Mouse (Mus musculus): Measurements from ENCODE around the gene Dgat2. TPM values are rescaled to one million over a fixed set of nuclear protein-coding genes. Genes with fewer than 3 reads are reported as not detected.

Dgat2 gene
- total RNA-seq, 2 experiments from 2014 or later: 32.9 to 69.4 TPM

DNA sequence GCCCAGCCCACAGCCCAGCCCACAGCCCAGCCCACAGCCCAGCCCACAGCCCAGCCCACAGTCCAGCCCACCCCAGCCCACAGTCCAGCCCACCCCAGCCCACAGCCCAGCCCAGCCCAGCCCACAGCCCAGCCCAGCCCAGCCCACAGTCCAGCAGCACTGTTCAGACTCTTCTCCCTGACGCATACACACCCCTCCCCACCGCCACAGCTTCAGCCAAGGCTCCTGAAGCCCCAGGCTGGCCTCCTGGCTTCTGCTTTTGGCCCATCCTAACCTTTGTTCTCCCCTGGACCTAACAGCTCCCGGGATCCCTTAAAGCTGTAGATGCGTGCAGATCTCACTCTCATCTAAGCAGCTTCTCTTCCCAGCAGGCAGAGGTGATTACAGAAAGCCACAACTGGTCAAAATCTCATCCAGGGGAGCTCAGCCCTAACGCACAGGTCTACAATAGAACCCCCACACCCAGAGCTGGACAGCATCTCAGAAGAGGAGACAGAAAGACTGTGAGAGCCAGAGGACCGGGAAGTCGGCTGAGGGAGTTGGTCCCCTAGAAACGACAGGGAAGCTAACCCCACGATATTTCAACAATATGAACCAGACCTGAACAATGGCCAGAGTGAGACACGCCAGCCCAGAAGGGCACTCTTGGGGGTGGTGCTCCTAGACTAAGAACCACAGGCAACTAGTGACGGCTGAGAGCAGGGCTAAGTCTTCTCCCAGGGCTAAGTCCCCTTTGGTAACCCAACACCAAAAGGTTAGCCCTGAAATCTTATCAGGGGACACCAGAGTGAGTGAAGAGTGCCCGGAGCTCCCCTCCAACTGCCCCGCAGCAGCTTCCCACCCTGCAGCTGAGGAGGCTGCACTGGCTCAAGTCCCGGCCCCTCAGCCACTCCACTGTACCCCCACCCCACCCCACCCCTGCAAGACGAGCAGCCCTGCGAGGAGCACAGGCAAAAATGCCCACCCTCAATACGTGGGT lies 26.9 kb downstream of the Dgat2 start:
- TF ChIP-seq CTCF (IDR thresholded peaks at IDR 0.05): no peak
- Histone ChIP-seq H3K27ac (peak overlapping the region; percentile 16; the same call in 1 of the 2 replicates), H3K4me3 (peak overlapping the region; percentile 39)
- DNase-seq: peak; percentile 56
- intact Hi-C loops (cut with DNase I): no loop called here

DNA sequence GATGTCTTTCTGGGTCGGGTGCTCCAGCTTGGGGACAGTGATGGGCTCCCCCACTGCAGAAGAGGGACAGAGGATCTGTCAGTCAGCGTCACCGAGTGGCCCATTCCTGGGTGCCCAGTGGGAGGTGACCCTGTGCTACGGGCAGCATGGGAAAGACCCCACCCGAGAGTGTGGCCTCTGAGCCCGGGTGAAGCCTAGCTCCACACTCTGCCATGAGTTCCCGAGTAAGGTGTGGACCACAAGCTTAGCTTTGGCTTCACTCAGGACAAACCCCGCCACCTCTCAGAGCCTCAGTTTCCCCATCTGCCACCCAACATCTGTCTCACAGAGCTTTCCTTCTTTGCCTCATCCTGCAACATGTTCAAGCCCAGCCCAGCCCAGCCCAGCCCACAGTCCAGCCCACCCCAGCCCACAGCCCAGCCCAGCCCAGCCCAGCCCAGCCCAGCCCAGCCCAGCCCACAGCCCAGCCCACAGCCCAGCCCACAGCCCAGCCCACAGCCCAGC lies 27.8 kb downstream of the Dgat2 start:
- intact Hi-C loops (cut with DNase I): loop anchor here (5.0 kb wide), 1 partner anchor 73 kb away; no protein-coding TSS in a partner anchor
- DNase-seq: no peak
- TF ChIP-seq CTCF (IDR thresholded peaks at IDR 0.05): no peak
- H3K27ac ChIP-seq: no peak overlapping the region; the same call in 1 of the 2 replicates
- H3K4me3 ChIP-seq: no peak overlapping the region

DNA sequence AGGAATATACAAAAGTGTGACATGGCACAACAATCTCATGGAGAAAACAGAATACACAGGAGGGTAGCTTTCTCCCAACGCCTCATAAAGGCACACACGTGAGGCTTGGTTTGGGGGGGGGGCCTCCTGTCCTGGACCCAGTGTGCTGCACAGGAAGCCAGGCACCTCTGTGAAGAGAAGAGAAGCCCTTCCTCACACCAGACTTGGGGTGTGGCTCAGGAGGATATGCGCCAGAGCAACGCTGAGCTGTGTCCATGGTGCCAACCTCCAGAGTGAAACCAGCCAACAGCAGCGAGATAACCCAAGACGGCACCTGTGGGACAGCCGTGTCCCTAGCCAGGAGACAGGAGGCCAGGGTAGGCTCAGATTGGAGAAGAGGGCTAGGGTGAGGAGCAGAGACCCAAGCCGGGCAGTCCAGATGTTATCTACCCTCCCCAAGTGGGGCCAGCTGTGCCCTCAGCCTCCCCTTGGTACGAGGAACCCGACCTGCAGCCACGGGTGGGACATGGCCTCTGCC lies 28.8 kb downstream of the Dgat2 start:
- Histone ChIP-seq H3K4me3 (no peak overlapping the region), H3K27ac (no peak overlapping the region)
- DNase-seq: no peak
- intact Hi-C loops (cut with DNase I): loop anchor here (5.0 kb wide), 1 partner anchor 74 kb away; no protein-coding TSS in a partner anchor
- no peak for TF ChIP-seq CTCF (IDR thresholded peaks at IDR 0.05)

DNA sequence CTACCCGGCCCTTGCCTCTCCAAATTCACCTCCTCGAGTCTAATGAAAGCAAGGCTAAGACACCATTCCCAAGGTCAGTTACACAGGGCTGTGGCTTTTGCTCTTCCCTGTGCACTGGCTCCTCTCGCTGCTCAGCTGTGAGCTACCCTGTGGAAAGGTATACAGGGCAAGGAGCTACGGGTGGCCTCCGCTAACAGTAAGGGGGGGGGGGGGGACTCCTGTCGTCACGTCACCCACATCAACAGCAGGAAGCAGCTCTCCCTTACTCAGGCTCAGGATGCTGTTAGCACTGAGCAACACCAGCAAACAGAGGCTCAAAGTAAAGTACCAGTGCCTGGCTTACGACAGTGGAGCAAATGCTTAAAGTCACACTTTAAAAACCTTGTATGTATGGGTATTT lies 29.8 kb downstream of the Dgat2 start:
- H3K27ac ChIP-seq: no peak overlapping the region
- no peak for TF ChIP-seq CTCF (IDR thresholded peaks at IDR 0.05)
- DNase-seq: no peak
- H3K4me3 ChIP-seq: no peak overlapping the region
- intact Hi-C loops (cut with DNase I): loop anchor here (5.0 kb wide), 1 partner anchor 75 kb away; no protein-coding TSS in a partner anchor

DNA sequence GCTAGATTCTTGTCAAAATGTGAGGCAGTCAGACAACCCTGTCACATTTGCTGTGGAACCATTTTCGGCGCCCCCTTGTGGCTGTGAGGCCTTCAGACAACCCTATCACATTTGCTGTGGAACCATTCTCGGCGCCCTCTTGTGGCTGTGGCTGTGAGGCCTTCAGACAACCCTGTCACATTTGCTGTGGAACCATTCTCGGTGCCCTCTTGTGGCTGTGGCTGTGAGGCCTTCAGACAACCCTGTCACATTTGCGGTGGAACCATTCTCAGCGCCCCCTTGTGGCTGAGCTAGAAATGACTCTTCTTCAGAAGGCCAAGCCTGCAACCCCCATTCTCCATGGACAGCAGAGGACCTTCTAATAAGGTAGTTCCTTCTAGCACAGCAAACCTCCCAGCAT lies 31.2 kb downstream of the Dgat2 start:
- Histone ChIP-seq H3K27ac (peak overlapping the region; percentile 32; the same call in 1 of the 2 replicates), H3K4me3 (no peak overlapping the region)
- DNase-seq: peak; percentile 96
- TF ChIP-seq CTCF (IDR thresholded peaks at IDR 0.05): peak; percentile 99
- intact Hi-C loops (cut with DNase I): loop anchor here (1.0 to 5.0 kb wide), 2 partner anchors 45 to 76 kb away; no protein-coding TSS in a partner anchor

DNA sequence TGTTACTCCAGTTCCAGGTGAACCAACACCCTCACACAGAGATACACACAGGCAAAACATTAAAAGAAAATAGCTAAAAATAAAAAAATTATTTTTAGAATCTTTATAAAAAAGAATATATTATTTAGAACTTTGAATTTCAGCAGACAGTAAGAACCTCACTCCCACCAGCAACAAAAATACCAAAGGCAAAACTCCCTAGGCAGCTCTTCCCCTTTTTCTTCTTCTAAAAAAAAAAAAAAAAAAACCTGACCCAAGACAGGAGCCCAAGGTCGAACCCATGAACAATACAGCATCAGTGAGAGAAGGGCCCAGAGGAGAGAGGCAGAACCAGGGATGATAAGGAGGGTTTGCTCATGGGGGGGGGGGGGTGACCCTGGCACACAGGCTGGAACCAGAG lies 33.5 kb downstream of the Dgat2 start:
- no peak for DNase-seq
- no peak overlapping the region for H3K27ac ChIP-seq
- no peak overlapping the region for H3K4me3 ChIP-seq
- TF ChIP-seq CTCF (IDR thresholded peaks at IDR 0.05): no peak
- intact Hi-C loops (cut with DNase I): loop anchor here (10.0 kb wide), 1 partner anchor 404 kb away; no protein-coding TSS in a partner anchor

DNA sequence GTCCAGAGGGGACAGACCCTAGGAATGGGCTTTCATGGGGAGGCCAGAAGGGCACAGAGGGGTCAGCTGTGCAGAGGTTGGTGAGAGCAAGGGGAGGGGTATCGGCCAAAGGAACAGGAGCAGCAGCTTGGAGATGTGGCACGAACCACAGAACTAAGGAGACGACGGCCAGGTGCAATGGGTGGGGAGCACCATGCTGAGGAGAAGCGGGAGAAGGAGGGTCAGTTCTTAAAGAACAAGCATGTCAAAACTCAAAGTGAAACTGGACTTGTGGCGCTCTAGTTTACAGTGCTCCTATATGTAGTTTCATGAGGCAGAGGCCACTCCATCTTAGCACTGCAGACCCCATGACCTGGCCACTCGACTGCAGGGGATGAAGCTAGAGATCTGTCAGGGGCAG lies 35.0 kb downstream of the Dgat2 start:
- Histone ChIP-seq H3K4me3 (no peak overlapping the region), H3K27ac (no peak overlapping the region)
- intact Hi-C loops (cut with DNase I): loop anchor here (1.0 to 10.0 kb wide), 2 partner anchors 36 to 403 kb away; no protein-coding TSS in a partner anchor
- no peak for TF ChIP-seq CTCF (IDR thresholded peaks at IDR 0.05)
- DNase-seq: no peak

DNA sequence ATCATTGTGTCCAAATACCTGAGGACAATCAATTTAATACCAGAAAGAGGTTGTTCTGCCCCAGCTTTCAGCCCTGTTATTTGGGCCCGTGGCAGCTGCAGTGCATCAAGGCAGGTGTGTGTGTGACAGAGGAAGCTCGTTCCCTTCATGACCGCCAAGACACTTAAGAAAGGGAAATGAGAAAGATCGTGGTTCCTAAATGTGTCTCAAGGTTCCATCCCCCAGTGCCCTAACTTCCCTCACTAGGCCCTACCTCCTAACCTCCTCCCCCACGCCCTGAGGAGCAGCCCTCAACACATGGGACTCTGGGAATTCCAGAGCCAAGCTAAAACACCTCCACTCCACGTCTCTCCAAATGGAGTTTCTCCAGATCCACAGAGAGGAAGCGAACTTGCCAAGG lies 35.6 kb downstream of the Dgat2 start:
- no peak for DNase-seq
- TF ChIP-seq CTCF (IDR thresholded peaks at IDR 0.05): no peak

DNA sequence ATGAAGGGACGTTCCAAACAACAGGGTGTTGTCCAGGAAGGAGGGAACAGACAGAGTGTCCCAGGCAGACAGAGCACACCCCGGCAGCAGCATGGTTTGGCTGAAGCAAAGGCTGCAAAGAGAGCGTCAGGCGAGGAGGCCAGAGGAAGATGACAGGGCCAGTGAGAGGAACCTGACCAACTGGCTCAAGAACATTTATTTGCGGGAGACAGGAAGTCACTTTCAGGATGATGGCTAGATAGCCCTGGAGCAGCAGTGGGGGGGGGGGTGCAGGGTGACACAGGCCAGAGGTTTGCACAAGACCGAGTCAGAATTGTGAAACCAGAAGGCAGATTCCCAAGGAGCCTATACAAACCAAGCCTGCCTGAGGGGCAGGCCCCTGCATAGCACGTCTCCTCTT lies 36.5 kb downstream of the Dgat2 start:
- DNase-seq: no peak
- Histone ChIP-seq H3K4me3 (no peak overlapping the region), H3K27ac (peak overlapping the region; percentile 51; the same call in 1 of the 2 replicates)
- no peak for TF ChIP-seq CTCF (IDR thresholded peaks at IDR 0.05)
- intact Hi-C loops (cut with DNase I): loop anchor here (10.0 kb wide), 1 partner anchor 401 kb away; no protein-coding TSS in a partner anchor

More for the DNA sequence above, 35.6 kb downstream of the Dgat2 start:
- no peak overlapping the region for H3K4me3 ChIP-seq
- intact Hi-C loops (cut with DNase I): loop anchor here (1.0 to 10.0 kb wide), 2 partner anchors 36 to 402 kb away; no protein-coding TSS in a partner anchor
- no peak overlapping the region for H3K27ac ChIP-seq

DNA sequence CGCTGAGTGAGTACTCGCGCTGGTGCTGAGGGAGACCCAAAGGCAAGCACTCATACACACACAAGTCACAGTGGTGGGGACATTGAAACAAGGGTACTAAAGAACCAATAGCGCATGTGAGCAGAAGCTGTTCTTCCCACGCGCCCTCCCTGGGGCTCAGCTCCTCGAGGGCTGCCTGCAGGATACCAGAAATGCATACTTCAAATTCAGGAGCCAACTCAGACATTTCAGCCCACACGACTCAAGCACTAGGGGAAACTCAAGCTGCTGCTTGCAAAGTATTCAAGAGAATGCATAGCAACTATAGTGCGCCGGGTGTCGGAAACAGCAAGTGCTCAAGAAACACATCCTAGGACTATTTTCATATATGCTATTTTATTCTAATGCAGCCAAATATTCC lies 37.9 kb downstream of the Dgat2 start:
- no peak for TF ChIP-seq CTCF (IDR thresholded peaks at IDR 0.05)
- no peak for DNase-seq
- no peak overlapping the region for H3K27ac ChIP-seq
- no peak overlapping the region for H3K4me3 ChIP-seq
- intact Hi-C loops (cut with DNase I): loop anchor here (10.0 kb wide), 1 partner anchor 400 kb away; no protein-coding TSS in a partner anchor

DNA sequence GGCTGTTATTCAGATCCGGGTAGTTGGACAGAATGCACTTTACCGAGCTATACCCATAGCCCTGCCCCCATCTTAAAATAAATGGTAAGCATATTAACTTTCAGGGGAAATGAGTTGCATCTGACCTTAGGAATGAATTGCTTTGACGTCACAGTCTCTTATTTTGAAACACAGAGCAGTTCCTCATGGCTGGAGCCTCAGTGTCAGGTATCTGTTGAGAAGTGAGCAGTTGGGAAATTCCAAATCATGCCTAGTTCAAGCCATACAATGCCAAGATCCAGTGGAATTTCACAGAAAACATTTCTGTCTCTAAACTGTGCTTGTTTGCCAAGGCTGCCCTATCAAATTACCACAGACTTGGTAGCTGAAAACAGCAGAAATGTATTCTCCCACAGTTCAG lies 39.3 kb downstream of the Dgat2 start:
- Histone ChIP-seq H3K4me3 (no peak overlapping the region), H3K27ac (0 out of 2 replicates have a peak overlapping the region, but pooled peaks have one; percentile 12)
- DNase-seq: no peak
- intact Hi-C loops (cut with DNase I): loop anchor here (10.0 kb wide), 1 partner anchor 398 kb away; no protein-coding TSS in a partner anchor
- TF ChIP-seq CTCF (IDR thresholded peaks at IDR 0.05): no peak

DNA sequence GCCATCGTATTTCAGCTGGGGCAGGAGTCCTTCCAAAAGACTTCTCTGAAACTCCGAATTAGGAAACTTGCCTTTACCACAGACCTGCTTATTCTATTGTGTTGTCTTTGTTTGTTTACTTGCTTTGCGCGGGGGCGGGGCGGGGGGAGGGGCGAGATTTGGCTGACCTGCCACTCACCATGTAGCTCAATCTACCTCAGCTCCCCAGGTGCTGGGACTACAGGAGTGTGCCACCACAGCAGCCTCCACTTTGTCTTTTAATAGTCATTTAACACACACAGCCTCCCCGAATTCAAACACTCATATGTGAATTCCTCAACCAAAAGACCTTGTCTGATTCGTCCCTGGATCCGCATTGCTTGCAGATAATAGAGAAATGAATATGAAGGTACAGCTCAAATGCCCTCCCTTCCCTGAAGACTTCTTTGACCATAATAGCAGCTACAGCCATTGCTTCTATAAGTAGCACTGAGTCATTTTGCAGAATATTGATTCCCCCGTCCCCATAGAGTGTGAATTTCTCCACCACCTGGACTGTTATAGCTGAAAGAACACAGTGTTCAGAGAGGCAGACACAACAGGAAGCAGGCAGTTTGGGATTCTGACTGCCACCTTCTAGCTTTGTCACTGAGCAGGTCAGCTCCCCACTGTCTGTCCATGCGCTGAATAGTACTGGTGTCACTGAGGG lies 40.5 kb downstream of the Dgat2 start:
- Histone ChIP-seq H3K4me3 (peak overlapping the region; percentile 96), H3K27ac (peak overlapping the region; percentile 98; the same call in 1 of the 2 replicates)
- no peak for TF ChIP-seq CTCF (IDR thresholded peaks at IDR 0.05)
- intact Hi-C loops (cut with DNase I): loop anchor here (10.0 kb wide), 1 partner anchor 397 kb away; no protein-coding TSS in a partner anchor
- DNase-seq: no peak

Measured in gastrocnemius, adult 2 months (tissue).